Mouse (Mus musculus) lung, postnatal 0 days (tissue): ENCODE results near the gene Ctu2. TPM values are rescaled to one million over a fixed set of nuclear protein-coding genes. Genes with fewer than 3 reads are reported as not detected.

ENCODE experiments used
- ATAC-seq: fragments of 200-750 bp; cut with Nextera tagmentation; 2 replicates; pipeline ENCODE4 v1.8.0; 2017; ENCODE audit warnings: moderate library complexity
- DNase-seq: peaks from one replicate; pipeline ENCODE4 v3.0.0-alpha.2; 2016; ENCODE audit warnings: low spot score
- H3K27ac ChIP-seq: fragments of 300-500 bp; sonication (generic); 2 replicates; pipeline ENCODE4 v1.5.1; 2014; ENCODE audit warnings: antibody characterized with exemption, mild to moderate bottlenecking, low read length, mixed read lengths
- H3K27me3 ChIP-seq: fragments of 300-500 bp; sonication (generic); replicated peaks from 2 replicates; pipeline ENCODE4 v1.6.1; 2014; ENCODE audit warnings: low read length, mixed read lengths; ENCODE audit not compliant: insufficient read depth
- H3K36me3 ChIP-seq: fragments of 300-500 bp; sonication (generic); 2 replicates; pipeline ENCODE4 v1.6.1; 2014; ENCODE audit warnings: low read length, mixed read lengths; ENCODE audit not compliant: insufficient read depth
- H3K4me1 ChIP-seq: fragments of 300-500 bp; sonication (generic); 2 replicates; pipeline ENCODE4 v1.6.1; 2014; ENCODE audit warnings: antibody characterized with exemption, low read depth, low read length, mixed read lengths; ENCODE audit not compliant: insufficient read depth
- H3K4me2 ChIP-seq: fragments of 300-500 bp; sonication (generic); replicated peaks from 2 replicates; pipeline ENCODE4 v1.6.1; 2014; ENCODE audit warnings: low read depth, mild to moderate bottlenecking, low read length, moderate library complexity, mixed read lengths
- H3K4me3 ChIP-seq: fragments of 300-500 bp; sonication (generic); 2 replicates; pipeline ENCODE4 v1.5.1; 2014; ENCODE audit warnings: low read depth, low read length
- H3K9ac ChIP-seq: fragments of 300-500 bp; sonication (generic); replicated peaks from 2 replicates; pipeline ENCODE4 v1.6.1; 2014; ENCODE audit warnings: low read depth, mild to moderate bottlenecking
- H3K9me3 ChIP-seq: fragments of 300-500 bp; sonication (generic); 2 replicates; pipeline ENCODE4 v1.6.1; 2016; ENCODE audit warnings: low read length, mixed read lengths
- CTCF ChIP-seq: IDR thresholded peaks from 2 replicates; pipeline ENCODE4 v1.5.1; 2016; ENCODE audit warnings: antibody characterized with exemption, mild to moderate bottlenecking
- EP300 ChIP-seq: IDR thresholded peaks from 2 replicates; pipeline ENCODE4 v1.6.1; 2016; ENCODE audit warnings: antibody characterized with exemption, mild to moderate bottlenecking, control low read depth
- WGBS: fragments of 180-500 bp; shearing (Covaris S2); extraction: QIAGEN DNeasy Blood & Tissue Kit; methylation state at CpG from one replicate; pipeline ENCODE4 v1.1.7; 2014; 5-methylcytosine and 5-hydroxymethylcytosine counted together
- polyA plus RNA-seq: library from polyadenylated mRNA; unstranded; fragments of >200 nt; fragmentation: Nextera tagmentation; extraction: Ambion mirVana; gene quantifications from 2 replicates; pipeline ENCODE4 v1.2.1, GENCODE M21; 2015

Gene Ctu2
- polyA plus RNA-seq, 1 experiment from 2014 or later, result 25.9 TPM

GRCm38 (mm10) chr8:122431694-122432442 lies 44.1 kb upstream of the Ctu2 start:
- Histone ChIP-seq H3K27me3 (no peaks in the 10 kb centered on the region), H3K27ac (peak overlapping the region; percentile 82), H3K36me3 (peaks cover 2% of the 10 kb centered on the region; the same call in 1 of the 2 replicates), H3K4me3 (peak overlapping the region; percentile 61), H3K9ac (peak overlapping the region; percentile 62), H3K9me3 (no peaks in the 10 kb centered on the region), H3K4me1 (peaks cover 6% of the 10 kb centered on the region), H3K4me2 (peak overlapping the region; percentile 81)
- DNase-seq, result peak; percentile 70
- TF ChIP-seq CTCF, result no peak
- TF ChIP-seq EP300, result no peak
- 23% methylated on average over 18 of the region's 18 CpGs for WGBS
- ATAC-seq, result peak; percentile 21; the same call in 1 of the 2 replicates

GRCm38 (mm10) chr8:122432443-122433268 lies 43.3 kb upstream of the Ctu2 start, which contains the start of gene Cyba:
Gene Cyba (minus strand): TSS chr8:122432930.
- Histone ChIP-seq H3K4me1 (peaks cover 6% of the 10 kb centered on the region), H3K4me2 (peak within 1 kb of the TSS; percentile 81), H3K27me3 (no peaks in the 10 kb centered on the region), H3K4me3 (peak within 1 kb of the TSS; percentile 61), H3K36me3 (no peaks in the 10 kb centered on the region), H3K9me3 (no peaks in the 10 kb centered on the region), H3K9ac (peak within 1 kb of the TSS; percentile 62), H3K27ac (peak within 1 kb of the TSS; percentile 82)
- peak; percentile 91 for ATAC-seq
- peak; percentile 91 for DNase-seq
- TF ChIP-seq EP300 (peak; percentile 36; the same call in 1 of the 2 replicates), CTCF (no peak)
- WGBS, result 2% methylated on average over 41 of the region's 45 CpGs

GRCm38 (mm10) chr8:122433269-122433905 lies 42.6 kb upstream of the Ctu2 start:
- peak; percentile 45 for ATAC-seq
- Histone ChIP-seq H3K4me1 (peaks cover 6% of the 10 kb centered on the region), H3K36me3 (no peaks in the 10 kb centered on the region), H3K27ac (peak overlapping the region; percentile 82; the same call in 1 of the 2 replicates), H3K4me2 (peak overlapping the region; percentile 81), H3K9ac (no peak overlapping the region), H3K27me3 (no peaks in the 10 kb centered on the region), H3K9me3 (no peaks in the 10 kb centered on the region), H3K4me3 (peak overlapping the region; percentile 61; the same call in 1 of the 2 replicates)
- 50% methylated on average over 11 of the region's 11 CpGs for WGBS
- no peak for TF ChIP-seq EP300
- peak; percentile 64 for TF ChIP-seq CTCF
- no peak for DNase-seq

- no peaks in the 10 kb centered on the region for H3K27me3 ChIP-seq
- DNase-seq (no peak), ATAC-seq (no peak)
- peaks cover 6% of the 10 kb centered on the region for H3K4me1 ChIP-seq
- H3K9ac ChIP-seq, result no peak overlapping the region
- H3K4me3 ChIP-seq, result no peak overlapping the region
- no peaks in the 10 kb centered on the region for H3K36me3 ChIP-seq
- no peaks in the 10 kb centered on the region for H3K9me3 ChIP-seq
- WGBS, result 91% methylated on average over 6 of the region's 6 CpGs
- peak; percentile 57 for TF ChIP-seq CTCF
- TF ChIP-seq EP300, result no peak
- no peak overlapping the region for H3K4me2 ChIP-seq
- no peak overlapping the region for H3K27ac ChIP-seq
These were observed 40.6 kb upstream of the Ctu2 start for GRCm38 (mm10) chr8:122435375-122435774.

GRCm38 (mm10) chr8:122436146-122436545 lies 39.8 kb upstream of the Ctu2 start:
- Histone ChIP-seq H3K4me1 (peaks cover 6% of the 10 kb centered on the region), H3K9ac (no peak overlapping the region), H3K4me2 (no peak overlapping the region), H3K4me3 (no peak overlapping the region), H3K9me3 (no peaks in the 10 kb centered on the region), H3K27ac (no peak overlapping the region), H3K36me3 (no peaks in the 10 kb centered on the region), H3K27me3 (no peaks in the 10 kb centered on the region)
- WGBS, result 91% methylated on average over 9 of the region's 9 CpGs
- DNase-seq (no peak), ATAC-seq (no peak)
- TF ChIP-seq EP300 (no peak), CTCF (no peak)
